Mouse (Mus musculus) hindbrain, embryonic 15.5 days (tissue): ENCODE measurements around the gene Rabl3. TPM values are rescaled to one million over a fixed set of nuclear protein-coding genes. Genes with fewer than 3 reads are reported as not detected.

Experiments
- ATAC-seq: fragments of 200-750 bp; cut with Nextera tagmentation; 2 replicates; pipeline ENCODE4 v1.8.0; 2017; ENCODE audit warnings: low read depth, moderate number of reproducible peaks, moderate TSS enrichment; ENCODE audit not compliant: low FRiP score
- H3K27ac ChIP-seq: fragments of 300-500 bp; sonication (generic); replicated peaks from 2 replicates; pipeline ENCODE4 v1.5.1; 2015; ENCODE audit warnings: mild to moderate bottlenecking, inconsistent platforms
- H3K27me3 ChIP-seq: fragments of 300-500 bp; sonication (generic); 2 replicates; pipeline ENCODE4 v1.6.1; 2015; ENCODE audit warnings: control low read depth, inconsistent platforms
- H3K36me3 ChIP-seq: fragments of 300-500 bp; sonication (generic); 2 replicates; pipeline ENCODE4 v1.6.1; 2015; ENCODE audit warnings: control low read depth, inconsistent platforms
- H3K4me1 ChIP-seq: fragments of 300-500 bp; sonication (generic); replicated peaks from 2 replicates; pipeline ENCODE4 v1.6.1; 2015; ENCODE audit warnings: control low read depth, inconsistent platforms
- H3K4me2 ChIP-seq: fragments of 300-500 bp; sonication (generic); 2 replicates; pipeline ENCODE4 v1.6.1; 2015; ENCODE audit warnings: moderate library complexity, mild to moderate bottlenecking, inconsistent platforms
- H3K4me3 ChIP-seq: fragments of 300-500 bp; sonication (generic); 2 replicates; pipeline ENCODE4 v1.5.1; 2015; ENCODE audit warnings: mild to moderate bottlenecking, inconsistent platforms
- H3K9ac ChIP-seq: fragments of 300-500 bp; sonication (generic); 2 replicates; pipeline ENCODE4 v1.6.1; 2015; ENCODE audit warnings: inconsistent platforms
- H3K9me3 ChIP-seq: fragments of 300-500 bp; sonication (generic); 2 replicates; pipeline ENCODE4 v1.6.1; 2016; ENCODE audit warnings: control low read depth, inconsistent platforms
- WGBS: fragments of 180-500 bp; shearing (Covaris S2); methylation state at CpG from one replicate; pipeline ENCODE4 v1.1.7; 2015; 5-methylcytosine and 5-hydroxymethylcytosine counted together
- polyA plus RNA-seq: library from polyadenylated mRNA; unstranded; fragments of >200 nt; fragmentation: Nextera tagmentation; extraction: Ambion mirVana; gene quantifications from 2 replicates; pipeline ENCODE4 v1.2.1, GENCODE M21; 2015

The Rabl3 gene
- polyA plus RNA-seq, 1 experiment from 2014 or later, result 16.2 TPM

DNA sequence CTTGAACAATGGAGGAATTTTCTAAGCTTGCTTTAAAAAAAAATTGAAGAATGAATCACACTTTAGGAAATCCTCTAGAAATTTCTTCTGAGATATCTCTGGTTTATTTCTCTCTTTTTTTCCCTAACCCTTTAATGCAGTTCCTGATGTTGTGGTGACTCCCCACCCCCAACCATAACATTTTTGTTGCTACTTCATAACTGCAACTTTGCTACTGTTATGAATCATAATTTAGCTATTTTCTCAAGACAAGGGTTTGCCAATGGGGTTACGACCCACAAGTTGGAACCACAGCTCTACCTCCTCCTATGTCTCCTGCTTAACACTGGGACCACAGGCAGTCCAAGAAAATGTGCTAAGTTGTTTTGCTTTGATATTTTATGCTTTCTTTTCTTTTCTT is 63.7 kb downstream of the Rabl3 start:
- Histone ChIP-seq H3K36me3 (no peaks in the 10 kb centered on the region), H3K27me3 (no peaks in the 10 kb centered on the region), H3K4me3 (no peak overlapping the region), H3K9ac (no peak overlapping the region), H3K9me3 (no peaks in the 10 kb centered on the region), H3K4me1 (no peaks in the 10 kb centered on the region), H3K27ac (no peak overlapping the region), H3K4me2 (no peak overlapping the region)
- WGBS, result 98% methylated on average over 1 of the region's 1 CpGs
- no peak for ATAC-seq

DNA sequence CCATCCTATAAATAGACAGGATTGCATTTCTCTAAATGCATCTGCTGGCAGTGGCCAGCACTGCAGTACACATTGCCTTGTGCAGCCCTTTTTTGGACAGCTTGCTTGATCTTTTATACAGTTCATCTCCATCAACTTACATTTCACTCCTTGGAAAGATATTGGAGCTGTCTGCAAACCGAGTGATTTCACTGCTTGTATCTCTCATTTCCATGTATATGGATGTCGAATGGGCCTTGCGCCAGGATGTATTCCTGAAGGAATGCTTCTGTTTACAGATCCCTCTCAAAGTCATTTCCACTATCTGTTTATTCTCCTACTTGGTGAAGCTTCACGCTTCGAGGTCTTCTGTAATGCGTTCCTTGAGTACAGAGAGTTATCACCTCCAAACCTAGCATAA is 64.6 kb downstream of the Rabl3 start:
- H3K4me3 ChIP-seq, result no peak overlapping the region
- no peak for ATAC-seq
- H3K36me3 ChIP-seq, result no peaks in the 10 kb centered on the region
- H3K9me3 ChIP-seq, result no peaks in the 10 kb centered on the region
- H3K4me1 ChIP-seq, result no peaks in the 10 kb centered on the region
- no peak overlapping the region for H3K27ac ChIP-seq
- H3K4me2 ChIP-seq, result no peak overlapping the region
- WGBS, result 81% methylated on average over 6 of the region's 6 CpGs
- no peak overlapping the region for H3K9ac ChIP-seq
- no peaks in the 10 kb centered on the region for H3K27me3 ChIP-seq

DNA sequence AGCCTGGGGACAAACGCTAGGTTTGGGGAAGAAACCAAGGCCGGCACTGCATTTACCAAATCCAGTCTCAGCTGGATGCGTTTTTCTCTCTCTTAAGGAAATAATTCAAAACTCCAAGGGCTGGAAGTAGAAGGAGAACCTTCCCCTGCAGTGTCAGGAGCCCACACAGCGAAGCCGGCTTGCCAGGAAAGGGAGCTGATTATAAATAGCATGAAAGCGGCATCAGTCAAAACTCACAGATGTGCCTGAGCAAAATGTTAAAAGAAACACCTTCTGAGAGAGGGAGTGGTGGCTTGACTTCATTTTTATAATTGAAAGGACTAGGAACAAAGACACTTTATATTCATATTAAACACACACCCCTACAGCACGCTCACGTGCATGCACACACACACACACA is 70.6 kb downstream of the Rabl3 start:
- peaks cover 6% of the 10 kb centered on the region; the same call in 1 of the 2 replicates for H3K4me1 ChIP-seq
- WGBS, result 66% methylated on average over 8 of the region's 8 CpGs
- no peaks in the 10 kb centered on the region for H3K27me3 ChIP-seq
- H3K4me2 ChIP-seq, result no peak overlapping the region
- H3K27ac ChIP-seq, result no peak overlapping the region
- no peaks in the 10 kb centered on the region for H3K9me3 ChIP-seq
- no peaks in the 10 kb centered on the region for H3K36me3 ChIP-seq
- H3K4me3 ChIP-seq, result no peak overlapping the region
- ATAC-seq, result no peak
- H3K9ac ChIP-seq, result no peak overlapping the region

GRCm38 (mm10) chr16:37611072-37611471 is 71.4 kb downstream of the Rabl3 start:
- no peak for ATAC-seq
- Histone ChIP-seq H3K4me3 (no peak overlapping the region), H3K9me3 (no peaks in the 10 kb centered on the region), H3K36me3 (no peaks in the 10 kb centered on the region), H3K27ac (no peak overlapping the region), H3K27me3 (no peaks in the 10 kb centered on the region), H3K9ac (no peak overlapping the region), H3K4me1 (peaks cover 6% of the 10 kb centered on the region; the same call in 1 of the 2 replicates), H3K4me2 (no peak overlapping the region)
- 76% methylated on average over 7 of the region's 7 CpGs for WGBS

DNA sequence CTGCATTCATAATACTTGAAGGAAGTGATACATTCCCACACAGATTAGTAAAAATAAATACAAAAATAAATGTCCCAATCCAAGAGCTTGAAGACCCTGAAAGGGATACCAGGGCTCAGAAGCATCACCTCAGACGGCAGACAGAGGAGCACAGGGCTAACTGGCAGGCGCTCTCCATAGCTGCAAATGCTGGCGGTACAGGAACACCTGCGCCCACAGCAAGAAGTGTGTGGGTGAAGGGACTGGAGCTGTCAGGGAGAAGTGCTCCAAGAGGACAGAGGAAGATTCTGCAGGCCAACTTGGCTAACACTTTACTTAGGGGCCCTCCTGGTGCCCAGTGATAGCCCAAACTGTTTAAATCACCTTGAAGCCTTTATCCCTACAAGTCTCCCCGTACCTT is 72.3 kb downstream of the Rabl3 start:
- ATAC-seq, result no peak
- Histone ChIP-seq H3K27me3 (no peaks in the 10 kb centered on the region), H3K9me3 (no peaks in the 10 kb centered on the region), H3K4me2 (no peak overlapping the region), H3K4me3 (no peak overlapping the region), H3K4me1 (peaks cover 6% of the 10 kb centered on the region; the same call in 1 of the 2 replicates), H3K9ac (no peak overlapping the region), H3K27ac (no peak overlapping the region), H3K36me3 (no peaks in the 10 kb centered on the region)
- 90% methylated on average over 5 of the region's 5 CpGs for WGBS

GRCm38 (mm10) chr16:37614540-37614939 is 74.9 kb downstream of the Rabl3 start:
- 93% methylated on average over 9 of the region's 9 CpGs for WGBS

DNA sequence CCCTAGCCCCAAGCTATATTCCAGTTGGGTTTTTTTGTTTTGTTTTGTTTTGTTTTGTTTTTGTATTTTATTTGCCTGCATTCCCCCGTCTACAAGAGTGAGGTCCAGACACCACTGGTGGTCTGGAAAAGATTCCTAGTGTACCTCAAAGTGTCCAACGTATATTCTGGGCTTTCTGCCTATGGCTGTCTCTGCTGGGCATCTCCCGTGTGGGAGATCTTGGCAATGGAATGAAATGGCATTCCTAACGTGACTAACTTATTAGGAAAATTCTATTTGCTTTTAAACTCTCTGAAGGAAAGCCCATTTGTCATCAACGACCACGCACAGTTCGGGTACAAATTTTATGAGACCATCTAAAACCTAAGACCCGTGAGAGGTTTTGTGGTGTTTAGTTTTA is 75.7 kb downstream of the Rabl3 start:
- no peak overlapping the region for H3K4me3 ChIP-seq
- H3K27me3 ChIP-seq, result no peaks in the 10 kb centered on the region
- no peak overlapping the region for H3K9ac ChIP-seq
- H3K36me3 ChIP-seq, result no peaks in the 10 kb centered on the region
- H3K9me3 ChIP-seq, result no peaks in the 10 kb centered on the region
- WGBS, result 64% methylated on average over 8 of the region's 8 CpGs
- H3K4me2 ChIP-seq, result no peak overlapping the region
- H3K4me1 ChIP-seq, result peaks cover 12% of the 10 kb centered on the region
- ATAC-seq, result no peak
- H3K27ac ChIP-seq, result no peak overlapping the region

More at GRCm38 (mm10) chr16:37614540-37614939, 74.9 kb downstream of the Rabl3 start:
- H3K4me3 ChIP-seq, result no peak overlapping the region
- H3K4me1 ChIP-seq, result peaks cover 17% of the 10 kb centered on the region
- H3K9me3 ChIP-seq, result no peaks in the 10 kb centered on the region
- H3K27me3 ChIP-seq, result no peaks in the 10 kb centered on the region
- H3K9ac ChIP-seq, result no peak overlapping the region
- H3K4me2 ChIP-seq, result no peak overlapping the region
- H3K27ac ChIP-seq, result no peak overlapping the region
- no peak for ATAC-seq
- no peaks in the 10 kb centered on the region for H3K36me3 ChIP-seq

DNA sequence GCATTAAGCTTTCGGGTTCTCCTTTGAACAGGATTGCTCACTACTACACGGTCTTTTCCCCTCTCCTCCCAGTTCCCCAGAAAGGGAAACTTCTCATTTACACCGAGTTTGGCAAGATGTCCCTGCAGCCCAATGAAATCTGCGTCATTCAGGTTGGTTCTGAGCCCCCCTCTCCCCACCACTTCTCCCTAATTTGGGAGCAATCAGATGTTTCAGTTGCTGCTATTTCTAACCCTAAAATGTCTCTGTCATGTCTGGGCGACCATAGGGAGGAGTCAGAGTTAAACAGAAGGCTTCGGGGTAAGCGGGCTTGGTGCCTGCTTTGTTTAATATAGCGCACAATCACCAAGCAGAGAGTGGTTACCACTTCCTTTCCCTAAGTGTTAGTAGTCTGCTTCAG is 76.4 kb downstream of the Rabl3 start:
- H3K36me3 ChIP-seq, result no peaks in the 10 kb centered on the region
- ATAC-seq, result no peak
- H3K4me1 ChIP-seq, result peaks cover 12% of the 10 kb centered on the region
- no peaks in the 10 kb centered on the region for H3K9me3 ChIP-seq
- H3K4me3 ChIP-seq, result no peak overlapping the region
- H3K9ac ChIP-seq, result no peak overlapping the region
- WGBS, result 80% methylated on average over 8 of the region's 8 CpGs
- H3K27me3 ChIP-seq, result no peaks in the 10 kb centered on the region
- no peak overlapping the region for H3K27ac ChIP-seq
- no peak overlapping the region for H3K4me2 ChIP-seq

DNA sequence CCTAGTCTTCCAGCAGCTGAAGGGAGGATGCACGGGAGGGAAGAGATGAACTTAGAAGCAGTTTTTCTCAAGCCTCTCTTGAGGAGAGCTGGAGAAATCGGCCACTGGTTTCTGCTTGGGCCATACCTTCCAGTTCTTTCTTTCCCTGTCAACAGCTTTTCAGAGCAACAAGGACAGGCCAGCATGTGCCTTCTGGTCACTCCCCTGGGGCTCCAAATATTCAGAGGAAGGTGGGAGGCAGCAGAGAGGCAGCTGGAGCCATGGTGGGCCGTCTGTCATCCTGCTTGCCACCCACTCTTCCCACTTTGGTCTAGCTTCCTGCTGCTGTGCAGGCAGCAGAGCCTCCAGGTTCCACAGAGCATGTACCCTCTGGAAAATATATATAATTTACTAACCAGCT is 78.0 kb downstream of the Rabl3 start:
- no peaks in the 10 kb centered on the region for H3K36me3 ChIP-seq
- 0 out of 2 replicates have a peak overlapping the region, but pooled peaks have one; percentile 4 for H3K27ac ChIP-seq
- no peak overlapping the region for H3K9ac ChIP-seq
- H3K4me1 ChIP-seq, result peaks cover 12% of the 10 kb centered on the region
- H3K27me3 ChIP-seq, result no peaks in the 10 kb centered on the region
- ATAC-seq, result no peak
- no peaks in the 10 kb centered on the region for H3K9me3 ChIP-seq
- no peak overlapping the region for H3K4me3 ChIP-seq
- no peak overlapping the region for H3K4me2 ChIP-seq
- WGBS, result 20% methylated on average over 3 of the region's 3 CpGs

Other genes with a start within 250 kb of the Rabl3 start
- 15.9 and 16.8 TPM in 2 replicates for gene Stxbp5l, start 154.9 kb upstream of the Rabl3 start, polyA plus RNA-seq
- gene Gtf2e1, start 96 bp upstream of the Rabl3 start, polyA plus RNA-seq, result 28.1 and 28.7 TPM in 2 replicates
- gene Hgd, start 40.3 kb downstream of the Rabl3 start, polyA plus RNA-seq, result 0.10 and 0.19 TPM in 2 replicates
- 56.8 and 59.9 TPM in 2 replicates for gene Ndufb4, start 114.6 kb downstream of the Rabl3 start, polyA plus RNA-seq
- 92.7 and 103 TPM in 2 replicates for gene Fstl1, start 237.0 kb downstream of the Rabl3 start, polyA plus RNA-seq